Mouse (Mus musculus) stomach, postnatal 0 days (tissue): ENCODE results near the gene Gm5796. TPM values are rescaled to one million over a fixed set of nuclear protein-coding genes. Genes with fewer than 3 reads are reported as not detected.
"Not testable (repeated sequence)": the region's sequence is repeated elsewhere in the genome, so short reads cannot be mapped to it uniquely, and the experiment has no call there.

ENCODE experiments used
- ATAC-seq: fragments of 200-750 bp; cut with Nextera tagmentation; 2 replicates; pipeline ENCODE4 v1.8.0; 2017; ENCODE audit not compliant: low FRiP score, low TSS enrichment
- DNase-seq: peaks from one replicate; pipeline ENCODE4 v3.0.0-alpha.2; 2016; ENCODE audit warnings: low spot score
- H3K27ac ChIP-seq: fragments of 300-500 bp; sonication (generic); replicated peaks from 2 replicates; pipeline ENCODE4 v1.5.1; 2014; ENCODE audit warnings: mild to moderate bottlenecking, control low read depth
- H3K27me3 ChIP-seq: fragments of 300-500 bp; sonication (generic); 2 replicates; pipeline ENCODE4 v1.6.1; 2014; ENCODE audit warnings: low read length; ENCODE audit not compliant: control insufficient read depth, insufficient read depth
- H3K36me3 ChIP-seq: fragments of 300-500 bp; sonication (generic); 2 replicates; pipeline ENCODE4 v1.6.1; 2014; ENCODE audit warnings: low read length, mixed read lengths; ENCODE audit not compliant: control insufficient read depth, insufficient read depth
- H3K4me1 ChIP-seq: fragments of 300-500 bp; sonication (generic); replicated peaks from 2 replicates; pipeline ENCODE4 v1.6.1; 2014; ENCODE audit warnings: antibody characterized with exemption; ENCODE audit not compliant: control insufficient read depth, insufficient read depth
- H3K4me2 ChIP-seq: fragments of 300-500 bp; sonication (generic); replicated peaks from 2 replicates; pipeline ENCODE4 v1.6.1; 2014; ENCODE audit warnings: low read depth, mild to moderate bottlenecking, control low read depth, moderate library complexity
- H3K4me3 ChIP-seq: fragments of 300-500 bp; sonication (generic); 2 replicates; pipeline ENCODE4 v1.5.1; 2014; ENCODE audit warnings: low read depth, low read length, control low read depth
- H3K9ac ChIP-seq: fragments of 300-500 bp; sonication (generic); 2 replicates; pipeline ENCODE4 v1.6.1; 2014; ENCODE audit warnings: mild to moderate bottlenecking, low read length, control low read depth, mixed read lengths
- H3K9me3 ChIP-seq: fragments of 300-500 bp; sonication (generic); 2 replicates; pipeline ENCODE4 v1.6.1; 2016; ENCODE audit warnings: low read length; ENCODE audit not compliant: control insufficient read depth
- WGBS: fragments of 180-500 bp; shearing (Covaris S2); extraction: QIAGEN DNeasy Blood & Tissue Kit; methylation state at CpG from one replicate; pipeline ENCODE4 v1.1.7; 2014; 5-methylcytosine and 5-hydroxymethylcytosine counted together
- polyA plus RNA-seq: library from polyadenylated mRNA; unstranded; fragments of >200 nt; fragmentation: Nextera tagmentation; extraction: Ambion mirVana; gene quantifications from 2 replicates; pipeline ENCODE4 v1.2.1, GENCODE M21; 2015

The Gm5796 gene
- polyA plus RNA-seq: 0.07 and 0.15 TPM in 2 replicates

GRCm38 (mm10) chr14:4023641-4024040 lies at the start of gene Gm5796:
TSS of gene Gm5796 (plus strand) at chr14:4023941.
- no CpG with 5 or more reads among the region's 3 CpGs for WGBS
- not testable (repeated sequence) for H3K4me1 ChIP-seq, H3K4me2 ChIP-seq, H3K27me3 ChIP-seq, H3K36me3 ChIP-seq, H3K4me3 ChIP-seq, DNase-seq, H3K9me3 ChIP-seq, ATAC-seq, H3K27ac ChIP-seq, H3K9ac ChIP-seq

- not testable (repeated sequence) for H3K27me3 ChIP-seq, H3K4me3 ChIP-seq, DNase-seq, H3K36me3 ChIP-seq, H3K27ac ChIP-seq, H3K4me1 ChIP-seq, H3K9me3 ChIP-seq, H3K4me2 ChIP-seq, ATAC-seq, H3K9ac ChIP-seq
- 86% methylated on average over 1 of the region's 3 CpGs for WGBS
Measured at GRCm38 (mm10) chr14:3998094-3998493, 25.6 kb upstream of the Gm5796 start, which contains the start of gene Gm3099. TSS of gene Gm3099 (plus strand) at chr14:3998394.

- not testable (repeated sequence) for H3K36me3 ChIP-seq, H3K9ac ChIP-seq, H3K4me1 ChIP-seq, H3K4me3 ChIP-seq, DNase-seq, H3K4me2 ChIP-seq, H3K27ac ChIP-seq, H3K27me3 ChIP-seq, ATAC-seq, H3K9me3 ChIP-seq
- WGBS: 60% methylated on average over 3 of the region's 3 CpGs
Measured at GRCm38 (mm10) chr14:4083820-4084219, 60.1 kb downstream of the Gm5796 start, which contains the start of gene Gm3115. TSS of gene Gm3115 (plus strand) at chr14:4084120.

Other genes with a start within 250 kb of the Gm5796 start
- gene Gm3002, start 213.9 kb upstream of the Gm5796 start, polyA plus RNA-seq: not detected in 2 replicates
- gene Gm3033, start 177.7 kb upstream of the Gm5796 start, polyA plus RNA-seq: 0.53 TPM in 1 of 2 replicates, not detected in the other
- 0.19 TPM in 1 of 2 replicates, not detected in the other for gene Gm2916, start 139.8 kb upstream of the Gm5796 start, polyA plus RNA-seq
- not detected in 2 replicates for gene Gm3029, start 92.2 kb upstream of the Gm5796 start, polyA plus RNA-seq
- gene Gm3095, start 60.4 kb upstream of the Gm5796 start, polyA plus RNA-seq: not detected in 2 replicates
- 0.05 TPM in 1 of 2 replicates, not detected in the other for gene Gm3099, start 25.5 kb upstream of the Gm5796 start, polyA plus RNA-seq
- not detected in 2 replicates for gene Gm3115, start 60.2 kb downstream of the Gm5796 start, polyA plus RNA-seq
- gene Gm8108, start 86.6 kb downstream of the Gm5796 start, polyA plus RNA-seq: 0.50 TPM in 1 of 2 replicates, not detected in the other
- gene Gm3127, start 141.1 kb downstream of the Gm5796 start, polyA plus RNA-seq: not detected in 2 replicates
- 0.10 and 0.22 TPM in 2 replicates for gene Gm2974, start 158.6 kb downstream of the Gm5796 start, polyA plus RNA-seq
- gene Gm3138, start 225.7 kb downstream of the Gm5796 start, polyA plus RNA-seq: not detected in 2 replicates